Mouse (Mus musculus): Measurements from ENCODE around the gene Crot.

DNA sequence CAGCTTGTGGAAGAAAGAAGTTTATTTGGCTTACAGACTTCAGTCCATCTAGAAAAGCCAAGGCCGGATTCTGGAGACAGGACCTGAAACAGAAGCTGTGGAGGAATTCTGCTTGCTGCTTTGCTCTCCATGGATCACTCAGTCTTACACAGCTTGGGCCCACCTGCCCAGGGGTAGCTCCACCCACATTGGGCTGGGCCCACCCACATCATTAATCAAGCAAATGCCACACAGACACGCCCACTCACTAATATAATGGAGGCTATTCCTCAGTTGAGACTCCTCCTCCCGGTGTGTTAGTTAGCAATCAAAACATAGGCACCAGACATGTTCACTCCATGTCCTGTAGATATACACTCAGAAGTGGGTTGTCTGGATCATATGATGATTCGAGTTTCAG lies 36.6 kb downstream of the Crot start:
- no peak for TF ChIP-seq POLR2A (IDR thresholded peaks at IDR 0.05; ENCODE audit: control insufficient read depth, extremely low read depth, insufficient read depth, low read length, poor library complexity)
- no peak for TF ChIP-seq CTCF (IDR thresholded peaks at IDR 0.05; ENCODE audit: borderline replicate concordance, control insufficient read depth, extremely low read depth, insufficient read depth, low read length, poor library complexity)

All from thymus, adult 2 months (tissue).